Mouse (Mus musculus): ENCODE measurements around the gene Aip.

Gene Aip

GRCm38 (mm10) chr19:4125741-4126696 is at the start of gene Aip:
Aip (minus strand) TSS chr19:4125858.
- peak; percentile 98 for DNase-seq (ENCODE audit: low spot score)

- DNase-seq (ENCODE audit: low spot score) = no peak
Observed at GRCm38 (mm10) chr19:4172925-4173324, 47.3 kb upstream of the Aip start.

GRCm38 (mm10) chr19:4171393-4172290 is 46.0 kb upstream of the Aip start:
- DNase-seq (ENCODE audit: low spot score) = no peak

- DNase-seq (ENCODE audit: low spot score) = no peak
Observed at GRCm38 (mm10) chr19:4170723-4171392, 45.2 kb upstream of the Aip start.

GRCm38 (mm10) chr19:4169810-4170209 is 44.2 kb upstream of the Aip start:
- DNase-seq (ENCODE audit: low spot score) = no peak

- peak; percentile 99 for DNase-seq (ENCODE audit: low spot score)
Observed at GRCm38 (mm10) chr19:4169378-4169784, 43.7 kb upstream of the Aip start.

DNA sequence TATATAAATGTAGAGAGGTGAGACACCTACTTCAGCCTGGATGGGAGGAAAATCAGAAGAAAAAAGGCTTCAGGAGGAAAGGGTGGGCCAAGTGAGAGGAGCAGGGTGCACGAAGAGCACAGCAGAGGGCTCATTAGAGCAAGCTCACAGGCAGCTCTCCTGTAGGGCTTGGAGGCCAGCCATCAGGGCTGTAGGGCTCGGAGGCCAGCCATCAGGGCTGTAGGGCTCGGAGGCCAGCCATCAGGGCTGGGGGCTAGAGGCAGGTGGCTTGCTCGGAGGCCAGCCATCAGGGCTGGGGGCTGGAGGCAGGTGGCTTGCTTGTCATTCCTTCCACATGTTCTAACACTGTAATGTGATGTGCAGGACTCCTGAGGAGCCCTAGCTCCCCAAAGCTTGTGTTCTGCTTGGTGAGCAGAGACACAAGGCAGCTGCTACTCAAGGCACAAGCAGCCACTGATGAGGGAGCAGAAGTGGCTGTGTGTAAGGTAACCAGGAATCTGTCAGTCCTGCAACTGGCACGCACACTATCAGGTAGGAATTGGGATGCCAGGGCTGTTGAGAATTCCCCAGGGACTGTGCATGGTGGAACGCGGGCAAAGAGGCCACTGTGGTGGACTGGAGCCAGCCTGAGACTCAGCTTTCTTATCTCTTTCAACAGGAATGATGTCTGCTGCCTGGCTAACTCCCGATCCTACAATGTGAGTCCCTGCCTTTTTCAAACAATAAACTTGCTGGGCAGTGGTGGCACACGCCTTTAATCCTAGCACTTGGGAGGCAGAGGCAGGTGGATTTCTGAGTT is 41.2 kb upstream of the Aip start:
- no peak for DNase-seq (ENCODE audit: low spot score)

GRCm38 (mm10) chr19:4164721-4165120 is 39.1 kb upstream of the Aip start:
- DNase-seq (ENCODE audit: low spot score) = no peak

- DNase-seq (ENCODE audit: low spot score) = no peak
Observed at GRCm38 (mm10) chr19:4164100-4164499, 38.4 kb upstream of the Aip start.

DNA sequence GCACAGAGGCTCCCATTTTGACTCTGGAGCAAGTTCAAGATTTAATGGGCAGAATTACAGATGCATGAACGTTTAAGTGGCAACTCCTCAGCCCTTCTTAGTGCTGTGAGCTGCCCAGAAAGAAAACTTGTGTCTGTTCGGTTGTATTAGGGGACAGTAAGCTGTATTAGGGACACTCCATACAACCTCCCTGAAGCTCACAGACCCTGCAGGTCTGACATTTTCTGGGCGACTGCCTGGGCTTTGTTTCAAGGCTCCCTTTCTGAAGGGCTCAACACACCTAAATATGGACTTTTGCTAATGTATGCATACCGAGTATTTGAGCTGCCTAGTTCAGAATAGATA is 37.9 kb upstream of the Aip start:
- DNase-seq (ENCODE audit: low spot score) = no peak

- DNase-seq (ENCODE audit: low spot score) = peak; percentile 93
Observed at GRCm38 (mm10) chr19:4162646-4163542, 37.2 kb upstream of the Aip start, which contains the start of gene Rps6kb2. Rps6kb2 (minus strand) TSS chr19:4163354.

- no peak for DNase-seq (ENCODE audit: low spot score)
Observed at GRCm38 (mm10) chr19:4159049-4159448, 33.4 kb upstream of the Aip start.

DNA sequence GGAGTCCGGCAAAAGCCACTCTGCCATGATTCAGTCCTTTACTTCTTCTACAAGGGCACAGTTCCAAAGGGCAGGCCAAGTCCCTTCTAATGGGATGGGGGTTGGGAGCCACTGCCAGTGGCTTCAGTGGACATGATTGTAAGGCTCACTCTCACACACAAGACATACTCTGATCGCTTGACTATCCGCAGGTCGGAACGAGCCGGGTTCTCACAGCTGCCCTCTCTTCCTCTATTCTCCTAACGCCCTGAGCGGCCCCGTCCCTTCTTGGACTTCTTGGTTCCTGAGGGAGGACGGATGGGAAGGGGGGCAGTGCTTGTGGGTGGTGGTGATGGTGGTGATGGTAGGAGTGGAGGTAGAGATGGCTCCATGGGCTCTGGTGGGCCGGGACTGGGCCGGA is 31.1 kb upstream of the Aip start:
- DNase-seq (ENCODE audit: low spot score) = no peak

DNA sequence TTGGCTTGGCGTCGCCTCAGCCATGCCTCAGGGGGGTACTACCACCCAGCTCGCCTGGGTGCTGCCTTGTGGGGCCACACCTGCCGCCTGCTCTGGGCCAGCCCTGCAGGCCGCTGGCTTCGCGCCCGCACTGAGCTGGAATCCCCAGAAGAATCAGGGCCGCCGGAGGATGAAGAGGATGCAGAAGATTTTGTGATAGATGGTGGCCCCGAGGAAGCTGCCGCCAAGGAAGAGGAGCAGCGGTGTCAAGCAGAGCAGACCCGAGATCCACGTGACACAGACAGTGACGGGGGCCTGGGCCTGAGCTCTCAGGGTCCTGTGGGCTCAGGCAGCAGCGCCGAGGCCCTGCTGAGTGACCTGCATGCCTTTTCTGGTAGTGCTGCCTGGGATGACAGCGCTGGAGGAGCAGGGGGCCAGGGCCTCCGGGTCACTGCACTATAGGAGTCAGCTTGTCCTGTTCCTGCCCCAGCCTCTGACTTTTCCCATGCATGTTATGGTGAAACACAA is 30.5 kb upstream of the Aip start:
- no peak for DNase-seq (ENCODE audit: low spot score)

DNA sequence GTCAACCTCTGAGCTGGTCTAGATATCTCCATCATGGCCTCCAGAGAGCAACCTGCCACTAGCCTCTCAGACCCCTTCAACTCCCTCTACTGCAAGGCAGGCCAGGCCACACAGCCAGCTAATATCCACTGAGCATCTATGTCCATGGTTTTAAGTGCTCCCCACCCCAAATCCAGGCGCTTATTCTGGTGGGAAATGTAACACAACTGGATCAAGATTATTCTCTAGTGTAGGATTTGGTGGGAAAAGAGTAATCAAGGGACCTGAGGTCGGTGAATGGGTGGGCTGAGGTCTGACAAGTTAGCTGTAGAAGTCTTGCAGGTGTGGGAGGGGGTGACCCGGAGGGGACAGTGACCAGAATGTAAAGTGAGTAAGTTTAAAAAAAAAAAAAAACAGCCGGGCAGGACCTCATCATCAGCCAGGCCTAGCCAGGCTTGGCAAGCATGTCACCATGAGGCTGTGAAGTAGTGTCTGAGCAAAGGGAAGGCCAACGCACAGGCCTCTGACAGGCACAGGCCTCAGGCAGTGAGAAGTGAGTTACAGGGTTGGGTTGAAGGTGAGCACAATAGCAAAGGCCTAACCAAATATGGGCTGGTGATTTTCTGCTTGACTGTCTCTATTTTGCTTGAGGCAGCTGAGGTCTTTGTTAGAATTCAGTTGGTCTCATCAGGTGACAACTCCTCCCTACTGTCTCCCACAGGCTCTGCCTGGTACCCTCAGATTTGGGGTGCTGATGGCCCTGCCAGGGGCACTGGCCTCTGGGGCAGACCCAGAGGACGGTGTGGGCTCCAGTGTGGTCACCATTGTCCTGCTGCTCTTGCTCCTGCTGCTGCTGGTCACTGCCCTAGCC is 29.8 kb upstream of the Aip start:
- no peak for DNase-seq (ENCODE audit: low spot score)

GRCm38 (mm10) chr19:4154437-4155222 is 29.0 kb upstream of the Aip start:
- no peak for DNase-seq (ENCODE audit: low spot score)

- no peak for DNase-seq (ENCODE audit: low spot score)
Observed at GRCm38 (mm10) chr19:4153232-4153654, 27.6 kb upstream of the Aip start, which contains the start of gene Ptprcap. Ptprcap (plus strand) TSS chr19:4153604.

Measured in ovary, adult 18-20 months (tissue).